Mouse (Mus musculus) E14TG2a.4 (cell line): Measurements from ENCODE around the gene Hdac9.

Experiments
- H3K27me3 ChIP-seq: 2 replicates; pipeline ENCODE4 v1.6.1; 2014; ENCODE audit warnings: low read length, control low read depth; ENCODE audit not compliant: insufficient read depth
- H3K36me3 ChIP-seq: 2 replicates; pipeline ENCODE4 v1.6.1; 2014; ENCODE audit warnings: low read length, control low read depth; ENCODE audit not compliant: insufficient read depth
- H3K4me1 ChIP-seq: replicated peaks from 2 replicates; pipeline ENCODE4 v1.6.1; 2014; ENCODE audit warnings: low read depth, low read length, control low read depth
- H3K4me3 ChIP-seq: replicated peaks from 2 replicates; pipeline ENCODE4 v1.5.1; 2014; ENCODE audit warnings: mild to moderate bottlenecking, low read length
- H3K9me3 ChIP-seq: 2 replicates; pipeline ENCODE4 v1.6.1; 2014; ENCODE audit warnings: low read length, control low read depth
- CTCF ChIP-seq: conservative IDR thresholded peaks from 2 replicates; pipeline ENCODE4 v1.5.1; 2014; ENCODE audit warnings: low read length
- NANOG ChIP-seq: IDR thresholded peaks from 2 replicates; pipeline ENCODE4 v1.6.1; 2014; ENCODE audit warnings: borderline replicate concordance, low read length, mixed read lengths
- POU5F1 ChIP-seq: IDR thresholded peaks from 2 replicates; pipeline ENCODE4 v1.6.1; 2014; ENCODE audit warnings: low read length, borderline replicate concordance

The Hdac9 gene

DNA sequence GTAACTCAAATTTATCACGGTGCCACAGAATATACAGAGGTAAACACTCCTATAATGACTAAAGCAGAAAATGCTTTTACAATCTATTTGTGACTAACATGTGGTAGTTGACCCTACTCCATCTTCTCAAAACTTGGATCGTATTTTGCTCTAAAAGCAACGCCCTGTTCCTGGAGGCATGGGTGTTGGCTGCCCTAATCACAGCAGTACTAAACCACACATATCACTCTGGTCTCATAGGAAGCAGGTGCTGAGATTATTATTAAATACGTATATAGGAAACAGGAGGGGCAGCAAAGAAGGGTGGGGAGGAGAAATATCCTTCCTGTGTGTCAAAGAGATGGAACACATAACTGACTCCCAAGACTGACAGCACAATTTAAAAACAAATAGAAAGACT, 90.0 kb downstream of the Hdac9 start:
- TF ChIP-seq POU5F1 (no peak), NANOG (no peak), CTCF (no peak)

GRCm38 (mm10) chr12:34820229-34820628, 96.7 kb downstream of the Hdac9 start:
- H3K27me3 ChIP-seq: no peaks in the 10 kb centered on the region
- no peaks in the 10 kb centered on the region for H3K4me1 ChIP-seq
- H3K4me3 ChIP-seq: no peak overlapping the region
- H3K36me3 ChIP-seq: no peaks in the 10 kb centered on the region
- TF ChIP-seq NANOG: no peak
- no peak for TF ChIP-seq POU5F1
- no peak for TF ChIP-seq CTCF
- H3K9me3 ChIP-seq: no peaks in the 10 kb centered on the region

More for the DNA sequence above, 90.0 kb downstream of the Hdac9 start:
- H3K4me1 ChIP-seq: no peaks in the 10 kb centered on the region
- no peaks in the 10 kb centered on the region for H3K36me3 ChIP-seq
- H3K9me3 ChIP-seq: no peaks in the 10 kb centered on the region
- H3K27me3 ChIP-seq: no peaks in the 10 kb centered on the region
- H3K4me3 ChIP-seq: no peak overlapping the region

- no peaks in the 10 kb centered on the region for H3K36me3 ChIP-seq
- no peaks in the 10 kb centered on the region for H3K4me1 ChIP-seq
- no peaks in the 10 kb centered on the region for H3K9me3 ChIP-seq
- H3K4me3 ChIP-seq: no peak overlapping the region
- TF ChIP-seq NANOG: no peak
- TF ChIP-seq POU5F1: no peak
- TF ChIP-seq CTCF: no peak
- H3K27me3 ChIP-seq: no peaks in the 10 kb centered on the region
Observed at GRCm38 (mm10) chr12:34811673-34812613, 105.0 kb downstream of the Hdac9 start.

GRCm38 (mm10) chr12:34810221-34810620, 106.7 kb downstream of the Hdac9 start:
- H3K4me1 ChIP-seq: no peaks in the 10 kb centered on the region
- H3K9me3 ChIP-seq: no peaks in the 10 kb centered on the region
- no peak overlapping the region for H3K4me3 ChIP-seq
- TF ChIP-seq CTCF: no peak
- TF ChIP-seq NANOG: no peak
- no peak for TF ChIP-seq POU5F1
- H3K36me3 ChIP-seq: no peaks in the 10 kb centered on the region
- H3K27me3 ChIP-seq: no peaks in the 10 kb centered on the region

DNA sequence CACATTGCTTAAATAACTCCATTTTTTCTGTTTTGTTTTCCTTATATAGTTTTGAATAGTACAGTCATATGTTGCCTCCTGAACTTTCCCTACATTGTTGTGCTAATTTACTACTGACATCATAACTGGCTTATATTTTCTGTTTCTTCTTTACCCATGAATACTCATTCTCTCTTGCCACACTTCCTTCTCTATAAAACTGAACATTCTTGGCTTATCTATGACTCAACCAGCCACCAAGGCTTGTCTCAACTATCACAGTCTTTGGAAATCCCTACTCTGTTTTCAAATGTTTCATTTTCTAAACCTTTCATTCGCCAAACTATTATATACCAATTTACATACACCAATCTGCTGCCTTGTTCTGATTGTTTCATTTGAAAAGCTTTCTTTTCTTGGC, 108.7 kb downstream of the Hdac9 start:
- H3K36me3 ChIP-seq: no peaks in the 10 kb centered on the region
- H3K4me3 ChIP-seq: no peak overlapping the region
- TF ChIP-seq POU5F1: no peak
- TF ChIP-seq NANOG: no peak
- no peak for TF ChIP-seq CTCF
- H3K27me3 ChIP-seq: no peaks in the 10 kb centered on the region
- no peaks in the 10 kb centered on the region for H3K9me3 ChIP-seq
- no peaks in the 10 kb centered on the region for H3K4me1 ChIP-seq

- no peaks in the 10 kb centered on the region for H3K27me3 ChIP-seq
- no peaks in the 10 kb centered on the region for H3K36me3 ChIP-seq
- H3K9me3 ChIP-seq: no peaks in the 10 kb centered on the region
- no peak overlapping the region for H3K4me3 ChIP-seq
- no peaks in the 10 kb centered on the region for H3K4me1 ChIP-seq
- TF ChIP-seq NANOG (no peak), CTCF (no peak), POU5F1 (no peak)
Observed at GRCm38 (mm10) chr12:34806528-34806927, 110.4 kb downstream of the Hdac9 start.

DNA sequence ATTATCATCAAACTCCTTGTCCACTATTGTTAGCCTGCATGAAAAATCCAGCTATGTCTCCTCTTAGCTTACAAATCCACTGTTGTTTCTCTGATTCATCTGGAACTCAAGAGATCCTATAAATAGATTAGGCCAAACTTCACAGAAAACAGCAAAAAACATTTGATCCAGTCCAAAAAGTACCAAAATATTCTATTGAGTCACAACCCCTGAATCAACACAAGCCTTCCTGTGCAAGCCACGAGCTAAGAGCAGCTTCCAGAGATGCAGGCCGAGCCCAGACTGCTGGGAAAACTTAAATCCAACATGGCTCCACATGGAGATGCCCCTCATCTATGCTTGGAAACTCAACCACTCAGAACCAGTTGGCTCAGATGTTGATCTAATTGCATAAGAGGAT, 113.2 kb downstream of the Hdac9 start:
- Histone ChIP-seq H3K4me3 (no peak overlapping the region), H3K36me3 (no peaks in the 10 kb centered on the region), H3K9me3 (no peaks in the 10 kb centered on the region), H3K4me1 (no peaks in the 10 kb centered on the region), H3K27me3 (no peaks in the 10 kb centered on the region)
- TF ChIP-seq NANOG (no peak), POU5F1 (no peak), CTCF (no peak)

DNA sequence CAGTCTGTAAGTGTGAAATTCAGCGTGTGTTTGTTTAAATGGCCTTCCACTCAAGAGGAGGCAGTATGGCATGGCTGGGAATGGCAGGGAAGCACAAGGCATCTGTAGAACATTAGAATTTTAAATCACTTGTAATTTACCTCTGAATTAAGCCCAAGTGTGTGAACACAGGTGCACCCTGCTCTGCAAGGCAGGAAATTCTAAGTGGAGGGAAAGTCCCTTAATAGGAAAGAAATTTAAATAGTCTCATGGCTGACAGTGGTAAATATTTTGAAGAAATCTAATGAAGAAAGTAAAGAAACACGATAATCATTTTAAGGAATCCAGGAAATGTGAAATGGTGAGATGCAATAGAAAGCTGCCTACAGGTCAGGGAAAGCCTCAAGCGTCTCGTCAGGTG, 114.6 kb downstream of the Hdac9 start:
- Histone ChIP-seq H3K27me3 (no peaks in the 10 kb centered on the region), H3K4me1 (no peaks in the 10 kb centered on the region), H3K36me3 (no peaks in the 10 kb centered on the region), H3K4me3 (no peak overlapping the region), H3K9me3 (no peaks in the 10 kb centered on the region)
- TF ChIP-seq POU5F1: no peak
- no peak for TF ChIP-seq NANOG
- no peak for TF ChIP-seq CTCF

DNA sequence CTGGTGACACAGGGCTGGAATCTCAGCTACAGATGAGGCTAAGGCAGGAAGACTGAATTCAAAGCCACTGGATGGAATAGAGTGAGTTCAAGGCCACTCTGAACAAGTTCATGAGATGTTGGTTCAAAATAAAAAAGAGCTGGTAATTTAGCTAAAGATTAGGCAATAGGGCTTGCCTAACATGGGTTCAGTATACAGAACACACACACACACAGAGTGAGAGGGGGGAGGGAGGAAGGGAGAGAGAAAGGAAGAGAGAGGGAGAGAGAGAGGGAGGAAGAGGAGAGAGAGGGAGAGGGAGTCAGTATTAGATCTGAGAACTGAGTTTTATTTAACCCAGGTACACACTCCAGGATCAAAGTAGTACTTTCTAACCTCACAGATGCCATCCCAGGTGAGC, 115.1 kb downstream of the Hdac9 start:
- no peaks in the 10 kb centered on the region for H3K36me3 ChIP-seq
- no peaks in the 10 kb centered on the region for H3K27me3 ChIP-seq
- TF ChIP-seq CTCF (no peak), POU5F1 (no peak), NANOG (no peak)

More for the DNA sequence above, 115.1 kb downstream of the Hdac9 start:
- no peaks in the 10 kb centered on the region for H3K9me3 ChIP-seq
- H3K4me1 ChIP-seq: no peaks in the 10 kb centered on the region
- H3K4me3 ChIP-seq: no peak overlapping the region
